Mouse (Mus musculus) testis, adult 2 months (tissue): Measurements from ENCODE around the gene 1700031F05Rik.

ENCODE experiments used
- CTCF ChIP-seq: fragments of 200-500 bp; IDR thresholded peaks from 2 replicates; pipeline ENCODE4 v1.5.1; 2012; ENCODE audit warnings: low read depth, mild to moderate bottlenecking, inconsistent platforms, low read length, moderate library complexity; ENCODE audit not compliant: control insufficient read depth, insufficient read depth, insufficient replicate concordance
- POLR2A ChIP-seq: fragments of 200-500 bp; IDR thresholded peaks from 2 replicates; pipeline ENCODE4 v1.6.1; 2012; ENCODE audit warnings: low read depth, mild to moderate bottlenecking, inconsistent platforms, low read length, moderate library complexity; ENCODE audit not compliant: control insufficient read depth

DNA sequence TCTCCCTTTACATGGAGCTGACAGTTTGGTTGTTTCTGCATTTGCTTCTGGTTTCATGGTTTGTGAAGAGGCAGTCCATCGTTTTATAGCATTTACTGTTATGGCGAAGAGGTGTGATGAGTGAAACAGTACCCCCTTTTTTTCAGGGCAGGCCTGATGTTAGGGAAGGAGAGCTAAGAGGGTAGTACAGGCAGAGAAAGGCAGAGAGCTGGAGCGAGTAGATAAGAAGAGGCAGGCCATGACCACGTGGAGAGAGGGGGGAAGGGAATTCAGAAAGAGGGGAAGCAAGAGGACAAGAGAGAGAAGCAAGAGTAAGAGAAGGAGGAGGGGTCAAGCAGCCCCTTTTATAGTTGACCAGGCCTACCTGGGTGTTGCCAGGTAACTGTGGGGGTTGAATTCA lies 55.5 kb downstream of the 1700031F05Rik start:
- TF ChIP-seq CTCF (no peak), POLR2A (no peak)
